Mouse (Mus musculus) adrenal gland (tissue): Measurements from ENCODE around the gene Mapk8ip1.

Source experiments
- intact Hi-C: fragments of 180-260 bp; cut with DNase I; formaldehyde crosslinking; loops from one replicate; pipeline ENCODE4 v1.15.1; 2025

Mapk8ip1 gene

DNA sequence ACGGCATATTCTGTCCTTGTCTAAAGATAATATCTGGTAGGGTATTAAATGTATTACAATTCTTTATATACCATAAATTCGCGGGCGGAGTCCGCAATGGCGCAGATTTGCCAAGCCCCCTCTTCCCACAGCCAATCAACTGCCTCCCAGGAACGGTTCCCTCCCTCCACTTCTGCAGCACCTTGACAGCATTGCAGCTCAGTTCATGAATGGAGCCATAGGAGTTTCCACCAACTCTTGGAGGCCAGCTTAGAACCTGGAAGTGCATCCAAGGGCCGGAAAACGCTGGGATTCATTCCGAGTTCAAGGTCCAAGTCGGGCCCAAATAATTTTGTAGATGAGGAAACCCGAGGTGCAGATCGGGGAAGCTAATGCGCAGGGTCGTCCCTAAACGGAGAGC is 26.5 kb downstream of the Mapk8ip1 start, which contains the start of the genes Pex16 and Large2:
Gene Pex16, plus strand, starts transcription at position 163 of the 400 bp plus-strand sequence.
Gene Large2, minus strand, starts transcription at position 356 of the 400 bp plus-strand sequence.
- intact Hi-C loops, result no loop called here

DNA sequence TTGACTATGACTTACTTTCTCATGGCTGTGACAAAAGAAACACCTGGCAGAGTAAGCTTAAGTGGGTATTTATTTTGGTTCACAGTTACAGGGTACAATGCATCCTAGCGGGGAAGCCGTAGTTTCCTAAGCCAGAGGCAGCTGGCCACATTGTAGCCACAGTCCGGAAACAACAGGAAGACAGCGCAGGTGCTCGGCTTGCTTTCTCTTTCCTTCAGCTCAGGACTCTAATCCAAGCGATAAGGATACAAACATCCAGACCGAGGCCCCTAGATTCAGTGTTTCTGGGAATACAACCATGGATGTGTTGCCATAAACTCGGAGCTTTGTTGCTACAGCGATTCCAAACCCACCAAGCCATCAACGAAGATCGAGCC is 27.6 kb downstream of the Mapk8ip1 start:
- intact Hi-C loops, result no loop called here

DNA sequence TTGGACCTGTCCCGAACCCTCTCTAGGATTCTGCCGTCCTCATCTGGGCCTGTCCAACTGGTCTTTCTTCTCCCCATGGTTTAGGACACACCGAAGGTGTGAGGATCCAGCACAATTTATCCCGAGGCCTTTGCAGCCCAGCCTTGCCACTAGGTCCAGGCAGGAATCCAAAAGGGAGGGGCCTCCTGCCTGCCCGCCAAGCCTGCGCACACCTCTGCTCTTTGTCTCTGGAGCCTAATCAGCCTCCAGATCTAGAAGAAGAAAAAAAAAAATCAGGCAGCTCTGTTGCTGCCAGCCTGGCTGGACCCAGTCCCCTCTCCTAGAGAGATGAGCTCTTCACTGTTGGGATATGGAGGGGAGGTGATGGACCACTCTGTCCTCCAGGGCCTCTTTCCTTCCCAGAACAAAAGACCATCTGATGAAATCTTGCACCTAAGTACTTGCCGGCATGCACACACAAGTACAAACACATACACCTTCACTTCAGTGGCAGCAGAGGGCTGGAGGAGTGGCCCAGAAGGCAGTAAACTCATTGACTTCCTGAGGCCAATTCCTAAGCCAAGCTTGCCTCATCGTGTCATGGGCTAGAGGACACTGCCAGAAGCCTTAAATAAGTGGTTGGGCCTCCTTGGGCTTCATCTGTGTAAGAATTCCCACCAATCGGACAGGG is 28.2 kb downstream of the Mapk8ip1 start:
- intact Hi-C loops, result no loop called here

DNA sequence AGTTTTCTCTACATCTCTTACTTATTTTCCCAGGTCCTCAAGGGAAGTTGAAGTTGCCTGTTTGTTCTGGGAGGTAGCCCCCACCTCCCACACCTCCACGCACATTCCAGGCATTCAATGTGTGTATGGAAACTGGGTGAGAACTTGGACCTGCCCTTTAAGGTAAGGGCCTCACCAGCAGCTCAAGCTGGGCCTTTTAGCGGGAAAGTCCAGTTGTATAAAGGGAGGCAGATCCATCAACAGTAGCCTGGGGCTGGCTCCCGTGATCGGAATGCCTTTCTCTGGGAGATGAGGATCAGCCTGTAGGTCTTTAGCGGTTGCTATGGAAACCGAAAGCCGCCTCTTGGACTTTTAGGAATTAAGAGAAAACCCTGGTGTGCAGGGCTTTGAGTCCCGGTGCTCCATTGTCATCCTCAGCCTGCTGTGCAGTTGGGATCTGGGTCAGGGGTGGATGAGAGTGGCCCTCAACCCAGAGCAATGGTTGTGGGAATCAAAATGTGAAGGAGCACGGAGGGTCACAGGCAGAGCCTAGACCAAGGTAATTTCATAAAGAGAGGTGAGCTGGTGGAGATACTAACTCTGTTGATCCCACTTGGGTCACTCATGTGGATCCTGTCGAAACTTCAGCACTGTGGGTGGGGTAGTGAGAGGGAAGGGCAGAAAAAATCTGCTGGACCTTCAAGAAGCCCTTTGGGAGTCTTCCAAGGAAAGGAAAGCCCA is 28.9 kb downstream of the Mapk8ip1 start:
- intact Hi-C loops, result no loop called here

DNA sequence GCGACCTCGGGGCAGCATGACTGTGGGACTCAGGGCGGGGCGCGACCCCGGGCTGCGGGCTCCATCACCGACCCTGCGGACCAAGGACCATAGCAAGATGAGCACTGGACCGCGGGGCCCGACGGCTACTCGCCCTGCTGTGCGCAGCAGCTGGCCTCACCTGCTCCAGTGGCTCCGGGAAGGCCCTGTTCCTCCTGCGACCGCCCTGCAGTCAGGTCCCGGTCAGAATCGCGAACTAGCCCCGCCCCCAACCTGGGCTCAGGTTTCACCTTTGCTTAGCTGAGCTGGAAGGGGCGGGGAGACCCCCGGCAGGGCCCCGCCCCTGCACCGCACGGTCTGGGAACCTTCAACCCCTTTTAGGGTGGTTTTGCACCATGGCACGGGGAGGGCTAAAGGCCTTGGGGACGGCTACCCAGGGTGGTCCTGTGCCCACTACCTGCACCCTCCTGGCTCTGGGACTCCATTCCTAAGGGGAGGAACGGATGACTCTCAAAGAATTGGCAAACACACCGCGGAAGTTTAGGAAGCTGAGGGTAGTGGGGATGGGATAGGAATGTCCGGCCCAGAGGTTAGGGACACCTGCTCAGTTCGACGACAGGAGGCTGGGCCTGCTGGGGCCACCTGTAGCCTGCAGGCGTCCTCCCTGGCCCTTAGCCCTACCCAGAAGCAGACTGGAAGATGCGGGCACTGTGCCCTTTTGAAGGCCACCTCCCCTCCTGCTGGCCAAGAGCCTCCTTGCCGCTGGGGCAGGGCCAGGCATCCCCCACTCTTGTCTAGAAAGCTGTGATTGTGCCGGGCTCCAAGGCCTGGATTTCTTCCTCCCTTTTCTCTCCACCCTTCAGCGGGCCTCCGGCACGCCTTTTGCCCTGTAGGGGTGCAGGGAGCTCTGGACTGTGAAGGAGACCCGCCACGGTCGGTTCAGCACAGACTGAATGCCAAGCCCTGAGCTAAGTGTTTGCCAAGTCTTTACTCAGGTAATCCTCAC is 29.9 kb downstream of the Mapk8ip1 start:
- intact Hi-C loops, result no loop called here

DNA sequence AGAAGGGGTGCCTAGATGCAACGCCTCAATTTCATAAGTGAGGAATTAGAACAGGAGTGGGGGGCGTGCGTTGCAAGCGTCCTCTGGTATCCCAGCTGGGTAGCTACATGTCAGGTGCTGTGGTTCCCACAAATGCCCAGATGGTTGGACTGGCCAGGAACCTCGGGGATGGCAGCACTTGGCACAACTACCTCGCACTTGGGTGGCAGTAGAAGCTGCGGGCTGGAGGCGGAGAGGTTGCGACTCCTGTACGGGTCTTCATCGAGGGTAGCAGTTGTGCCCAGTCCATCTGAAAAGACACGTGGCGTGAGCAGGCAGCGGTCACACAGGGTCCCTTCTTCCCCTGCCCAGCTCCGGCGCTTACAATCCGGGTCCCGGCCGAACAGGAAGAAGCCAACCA is 30.7 kb downstream of the Mapk8ip1 start:
- intact Hi-C loops, result no loop called here

DNA sequence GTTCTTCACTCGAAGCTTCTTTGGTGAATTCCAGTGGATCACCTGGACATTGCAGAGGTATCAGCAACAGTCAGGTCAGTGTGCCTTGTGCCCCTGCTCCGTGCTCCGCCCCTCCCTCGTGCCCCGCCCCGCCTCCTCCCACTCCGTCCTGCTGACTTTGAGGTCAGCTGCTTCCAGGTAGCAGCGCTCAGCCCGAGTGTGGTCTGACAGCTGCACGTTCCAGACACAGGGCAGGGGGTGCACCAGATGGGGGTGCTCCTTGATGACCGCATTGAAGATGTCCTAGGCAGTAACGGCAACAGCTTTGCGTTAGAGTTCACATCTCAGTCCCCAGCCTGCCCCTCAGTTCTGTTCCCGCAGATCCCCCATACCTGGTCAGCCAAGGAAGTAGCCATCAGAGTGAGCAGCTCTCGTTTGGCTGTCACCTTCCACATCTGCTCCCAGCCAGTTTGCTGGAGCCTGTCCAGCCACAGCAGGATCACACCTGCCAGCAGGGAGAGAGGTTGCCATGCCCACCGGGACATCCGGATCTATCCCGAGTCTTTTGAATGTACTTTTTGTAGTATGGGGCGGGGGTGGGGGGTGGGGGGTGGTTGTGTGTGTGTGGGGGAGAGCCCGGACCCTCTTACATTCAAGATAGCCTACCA is 33.6 kb downstream of the Mapk8ip1 start:
- intact Hi-C loops, result no loop called here

DNA sequence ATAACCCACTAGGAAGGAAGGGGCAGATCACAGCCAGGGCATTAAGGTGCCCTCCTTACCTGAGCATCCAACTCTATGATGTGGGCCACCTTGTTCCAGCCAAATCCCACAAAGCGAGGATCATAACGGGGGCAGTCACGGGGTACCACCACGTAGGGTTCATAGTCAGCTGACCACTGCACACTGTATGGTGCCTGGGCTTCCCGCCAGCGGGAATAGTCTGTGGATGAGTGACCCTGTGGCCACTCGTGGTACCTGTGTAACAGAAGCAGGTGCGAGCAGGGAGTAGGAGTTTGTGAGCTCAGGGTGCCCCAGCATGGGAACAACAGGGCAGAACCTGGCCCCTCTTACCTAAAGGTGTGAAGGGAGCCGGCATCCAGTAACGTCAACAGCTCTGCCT is 35.5 kb downstream of the Mapk8ip1 start:
- intact Hi-C loops, result no loop called here

DNA sequence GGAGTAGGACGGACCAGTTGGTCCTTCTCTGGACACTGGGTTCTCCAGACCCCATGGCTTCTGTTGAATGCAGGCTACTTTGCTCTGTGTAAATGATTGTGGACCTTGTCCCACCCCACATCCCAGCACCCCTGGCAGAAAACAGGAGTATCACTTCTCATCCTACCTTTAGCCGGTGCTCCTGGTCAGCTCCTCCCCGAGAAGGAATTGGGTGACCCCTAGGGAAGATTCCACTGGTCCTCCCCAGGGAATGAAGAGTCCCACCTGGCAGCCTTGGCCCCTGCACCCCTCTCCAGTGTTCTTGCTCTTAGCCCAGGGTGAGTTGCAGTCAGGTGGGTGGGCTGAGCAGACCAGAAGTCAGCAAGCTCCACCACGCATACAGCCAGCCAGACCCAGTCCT is 37.0 kb downstream of the Mapk8ip1 start:
- intact Hi-C loops, result no loop called here

DNA sequence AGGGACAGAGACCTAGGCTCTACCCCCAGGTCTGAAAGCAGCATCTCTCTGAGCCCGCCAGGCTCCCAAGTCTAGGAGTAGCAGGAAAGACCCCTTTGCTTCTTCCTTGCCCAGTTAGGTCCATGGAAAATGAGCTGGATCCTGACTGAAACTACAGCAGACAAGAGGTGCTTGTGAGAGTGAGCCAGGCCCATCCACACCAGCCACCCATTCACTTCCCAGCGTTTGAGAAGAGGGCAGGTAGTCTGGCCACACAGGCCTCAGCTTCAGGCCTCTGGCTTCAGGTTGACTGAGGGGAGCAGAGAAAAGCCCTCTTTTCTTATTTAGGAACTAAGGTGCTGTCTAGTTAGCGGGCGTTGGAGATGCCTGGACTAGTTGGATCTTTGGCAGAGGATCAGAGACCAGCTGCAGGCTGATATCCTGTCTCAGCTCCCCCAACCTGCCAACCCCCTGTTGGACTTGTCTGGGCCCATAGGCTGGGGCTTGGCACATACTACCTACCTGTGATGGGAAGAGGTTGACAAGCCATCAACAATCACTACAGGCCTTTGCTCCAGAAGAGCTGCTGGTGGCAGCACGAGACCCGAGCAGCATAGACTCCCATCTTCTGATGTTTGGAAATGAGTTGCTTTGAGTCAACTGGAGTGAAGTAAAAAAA is 38.4 kb downstream of the Mapk8ip1 start:
- intact Hi-C loops, result no loop called here

DNA sequence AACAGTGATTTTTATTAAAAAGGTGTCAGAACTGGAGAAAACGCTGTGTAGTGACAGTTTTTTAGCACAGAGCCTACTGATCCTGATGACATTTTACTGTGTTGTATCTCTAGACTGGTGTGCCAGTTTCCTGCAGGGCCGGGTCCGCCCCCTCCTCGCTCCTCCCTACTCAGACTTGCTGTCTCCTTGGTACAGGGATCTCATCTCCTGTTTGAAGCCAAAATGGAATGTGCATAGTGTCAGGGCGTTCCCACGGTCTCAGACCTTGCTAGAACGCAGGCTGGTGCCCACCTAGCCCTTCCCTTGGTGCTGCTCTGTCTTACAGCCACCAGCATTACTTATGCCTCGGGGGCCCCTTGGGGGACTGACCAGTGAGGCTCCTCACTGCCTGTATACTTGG is 39.3 kb downstream of the Mapk8ip1 start:
- intact Hi-C loops, result no loop called here

DNA sequence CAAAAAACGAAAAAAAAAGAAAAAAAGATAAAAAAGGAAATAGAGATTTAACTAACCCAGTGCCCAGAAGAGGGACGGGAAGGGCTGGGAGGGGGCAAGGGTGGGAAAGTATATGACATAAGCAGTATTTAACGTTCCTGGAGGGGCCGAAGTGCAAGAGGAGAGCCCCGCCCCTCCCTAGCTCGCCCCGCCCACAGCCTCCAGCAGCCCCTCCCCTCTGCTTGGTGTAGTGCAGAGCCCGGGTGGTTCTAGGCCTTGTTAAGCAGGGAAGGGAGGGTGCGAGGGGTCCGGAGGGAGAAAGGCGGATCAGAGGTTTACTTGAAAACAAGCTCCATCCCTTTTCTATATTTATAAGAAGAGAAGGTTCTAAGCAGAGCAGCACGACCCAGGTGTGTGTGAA is 40.2 kb downstream of the Mapk8ip1 start:
- intact Hi-C loops, result no loop called here

DNA sequence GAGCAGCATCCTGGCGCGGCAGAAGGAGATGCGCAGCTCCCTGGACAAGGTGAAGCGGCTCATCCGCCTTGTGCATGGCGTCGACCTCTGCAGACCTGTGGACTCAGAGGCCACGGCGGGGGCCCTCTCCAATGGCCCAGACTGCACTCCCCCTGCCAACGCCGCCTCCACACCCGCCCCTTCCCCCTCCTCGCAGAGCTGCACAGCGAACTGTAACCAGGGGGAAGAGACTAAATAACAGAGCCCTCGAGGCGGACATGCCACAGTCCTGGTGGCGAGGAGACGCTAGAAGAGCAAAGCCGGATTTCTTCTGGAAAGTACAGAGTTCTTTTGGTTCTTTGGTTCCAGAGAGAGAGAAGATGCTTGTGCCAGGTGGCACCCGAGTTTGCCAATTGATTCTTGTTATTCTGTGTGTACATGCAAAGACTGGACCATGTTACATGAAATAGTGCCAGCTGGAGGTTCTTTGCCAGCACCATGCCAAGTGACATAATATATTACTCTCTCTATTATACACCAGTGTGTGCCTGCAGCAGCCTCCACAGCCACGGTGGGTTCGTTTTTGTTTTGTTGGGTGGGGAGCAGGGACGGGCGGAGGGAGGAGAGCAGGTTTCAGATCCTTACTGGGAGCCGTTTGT is 40.8 kb downstream of the Mapk8ip1 start:
- intact Hi-C loops, result no loop called here

DNA sequence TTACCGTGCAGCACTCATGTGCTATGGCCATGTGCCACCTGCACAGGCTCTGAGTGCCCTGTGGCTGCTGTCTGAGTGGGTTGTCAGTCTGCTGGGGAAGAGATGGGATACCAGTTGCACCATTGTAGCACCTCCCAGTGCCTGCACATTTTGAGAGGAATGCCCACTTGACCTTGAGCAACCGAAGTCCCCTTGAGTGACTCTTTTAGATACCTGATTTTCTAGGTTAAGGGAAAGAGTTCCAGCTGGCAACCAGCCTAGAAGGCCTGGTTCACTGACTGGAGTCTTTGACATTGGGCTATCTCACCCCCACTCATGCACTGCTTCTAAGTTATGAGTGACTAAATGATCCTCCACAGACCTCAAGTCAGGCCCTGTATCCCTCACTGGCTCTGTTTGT is 41.8 kb downstream of the Mapk8ip1 start:
- intact Hi-C loops, result no loop called here

DNA sequence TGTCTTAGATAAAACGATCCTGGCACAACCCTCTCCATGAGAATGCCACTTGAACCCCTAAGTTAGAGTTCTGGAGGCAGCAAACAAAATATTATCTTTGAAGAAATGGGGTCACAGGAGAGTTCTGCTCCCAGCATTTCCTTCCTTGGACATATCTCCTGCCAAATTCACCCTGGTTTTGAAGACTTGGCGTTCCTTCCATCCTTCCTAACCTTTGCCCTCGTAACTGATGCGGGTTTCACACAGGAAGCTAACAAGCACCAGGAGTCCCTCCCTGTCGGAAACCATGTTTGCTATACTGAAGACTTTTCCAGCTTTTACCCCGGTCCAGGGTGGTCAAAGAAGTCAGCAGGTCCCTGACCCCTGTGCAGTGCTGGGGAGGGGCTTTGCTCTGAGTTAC is 46.8 kb downstream of the Mapk8ip1 start:
- intact Hi-C loops, result no loop called here

DNA sequence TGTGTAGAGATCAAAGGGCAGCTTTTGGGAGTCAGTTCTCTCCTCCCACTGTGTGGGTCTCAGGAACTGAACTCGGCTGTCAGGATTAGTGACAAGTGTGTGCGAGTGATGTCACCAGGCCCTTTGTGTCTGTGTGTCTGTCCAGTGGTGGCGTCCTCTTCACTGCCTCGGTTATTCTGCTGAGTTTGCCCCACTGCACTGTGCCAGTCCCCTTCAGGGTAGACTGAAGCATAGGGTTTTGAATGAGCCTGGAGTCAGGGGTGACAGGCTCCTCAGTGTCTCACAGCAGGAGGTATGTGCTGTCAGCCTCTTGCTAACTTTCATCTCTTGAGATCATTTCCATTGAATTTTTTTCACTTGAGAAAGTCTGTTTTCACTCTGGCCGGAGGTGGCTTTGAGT is 47.7 kb downstream of the Mapk8ip1 start:
- intact Hi-C loops, result no loop called here

DNA sequence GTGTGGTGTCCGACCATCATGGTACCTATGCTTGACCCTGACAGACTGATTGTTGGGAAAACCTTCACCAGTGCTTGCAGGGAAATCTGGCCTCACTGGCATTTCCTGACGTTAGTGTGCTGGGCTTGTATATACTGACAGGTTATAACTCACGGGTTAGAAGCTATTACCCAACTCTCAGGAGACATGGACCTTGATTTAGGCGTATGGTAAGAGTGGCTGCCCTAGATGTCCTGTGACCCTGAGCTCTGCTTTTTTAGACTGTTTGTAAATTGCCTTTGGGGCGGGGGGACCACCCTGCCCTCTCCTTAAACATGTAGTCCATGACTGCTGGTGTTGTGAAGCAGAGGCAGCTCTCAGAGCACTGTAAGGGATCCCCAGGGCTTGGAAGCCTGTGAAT is 50.4 kb downstream of the Mapk8ip1 start:
- intact Hi-C loops, result no loop called here

DNA sequence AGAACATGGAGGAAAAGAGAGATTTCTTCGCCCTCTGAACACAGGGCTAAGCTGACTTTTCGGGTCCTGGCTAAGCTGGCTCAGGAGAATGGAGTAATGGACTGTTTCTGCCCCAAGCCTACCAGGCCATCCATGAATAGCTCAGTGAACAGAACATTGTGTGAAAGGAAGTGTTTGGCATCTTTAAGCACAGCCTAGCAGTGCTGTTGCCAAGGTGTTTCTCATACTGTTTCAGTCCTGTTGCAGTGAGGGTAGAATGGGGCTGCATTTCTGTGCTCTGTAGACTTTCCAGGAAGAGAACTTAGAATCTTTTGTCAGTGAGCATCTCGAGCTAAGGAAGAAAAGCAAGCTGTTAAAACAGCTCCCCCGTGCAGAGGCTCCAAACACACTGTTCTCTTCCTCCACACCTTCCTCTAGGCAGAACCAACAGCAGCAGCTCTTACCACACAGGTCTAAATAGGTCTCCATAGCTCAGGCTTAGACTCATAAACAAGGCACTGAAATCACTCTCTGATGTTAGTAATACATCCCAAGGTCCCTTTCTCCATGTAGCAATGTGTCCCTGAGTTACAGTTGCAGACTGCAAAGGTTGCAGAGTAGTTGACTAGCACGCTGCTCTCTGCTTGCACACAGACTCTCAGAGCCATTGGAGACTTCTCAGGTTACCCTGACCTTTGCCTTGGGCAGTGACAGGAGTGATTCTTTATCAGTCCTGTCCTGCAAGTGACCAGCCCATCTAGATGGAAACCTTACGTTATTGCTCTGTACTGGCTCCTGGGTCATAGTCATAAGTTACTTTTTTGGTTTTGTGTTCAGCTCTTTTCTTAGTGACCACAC is 51.3 kb downstream of the Mapk8ip1 start:
- intact Hi-C loops, result no loop called here

DNA sequence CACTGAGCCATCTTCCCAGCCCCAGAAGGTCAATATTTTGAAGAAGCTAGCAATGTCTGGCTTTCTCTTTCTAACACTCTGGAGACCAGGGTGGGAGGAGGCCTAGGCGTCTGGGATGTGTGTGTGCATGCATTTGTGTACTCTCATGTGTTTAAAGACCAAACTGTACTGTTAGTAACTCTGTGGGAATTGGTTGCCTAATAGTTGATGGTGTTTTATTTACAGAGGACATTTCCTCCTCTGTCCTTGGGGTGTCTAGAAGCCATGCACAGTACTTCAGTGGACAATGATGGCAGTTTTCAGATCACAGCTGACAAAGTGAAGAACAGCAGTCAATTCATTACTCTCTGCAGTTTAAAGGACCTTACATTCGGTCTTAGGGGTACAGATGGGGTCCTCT is 53.9 kb downstream of the Mapk8ip1 start:
- intact Hi-C loops, result no loop called here
